Mouse (Mus musculus) thymus, adult 2 months (tissue): Measurements from ENCODE around the gene Slc6a4.

Experiments
- CTCF ChIP-seq: fragments of 200-500 bp; IDR thresholded peaks from 2 replicates; pipeline ENCODE4 v1.5.1; 2012; ENCODE audit warnings: mild to moderate bottlenecking, control low read depth, low read length, moderate library complexity, borderline replicate concordance; ENCODE audit not compliant: control insufficient read depth, poor library complexity, insufficient read depth; ENCODE audit errors: extremely low read depth
- POLR2A ChIP-seq: fragments of 200-500 bp; IDR thresholded peaks from 2 replicates; pipeline ENCODE4 v1.6.1; 2012; ENCODE audit warnings: mild to moderate bottlenecking, low read length, control low read depth, moderate library complexity; ENCODE audit not compliant: control insufficient read depth, poor library complexity, insufficient read depth; ENCODE audit errors: extremely low read depth

- no peak for TF ChIP-seq CTCF
- no peak for TF ChIP-seq POLR2A
These were observed 44.4 kb downstream of the Slc6a4 start for GRCm38 (mm10) chr11:77042816-77043215.
